Comparison of ENCODE assay signal across 12 mouse cellular contexts in genomic region chr19:14889794-14890193, GRCm38 (mm10).
DNase-seq lines count a peak whose midpoint lies in the region; ATAC-seq lines count a peak whose summit lies in the region.
"Had no signal": no experiment of that assay in that cellular context is flagged by ENCODE, and none has a peak within 500 bp of the region (broad histone marks: within the 10 kb centered on the region; RNA-seq: fewer than 3 reads in every experiment).

No protein-coding gene starts in this region.

- H3K36me3 ChIP-seq in kidney, embryonic 14.5 days (ENCODE audit: control insufficient read depth, insufficient read depth, low read length) = no peaks in the 10 kb centered on the region
- H3K36me3 ChIP-seq in embryonic facial prominence, embryonic 14.5 days (ENCODE audit: control insufficient read depth, insufficient read depth, low read length) = no peaks in the 10 kb centered on the region
- H3K36me3 ChIP-seq in hindbrain, embryonic 16.5 days (ENCODE audit: control insufficient read depth, insufficient read depth, low read length) = no peaks in the 10 kb centered on the region
- H3K36me3 ChIP-seq: embryonic facial prominence, embryonic 15.5 days had no signal

- DNase-seq in kidney, postnatal 10 days = no peak
- DNase-seq in embryonic facial prominence, embryonic 14.5 days (ENCODE audit: low spot score) = peak; percentile 9
- peak; percentile 21 for DNase-seq in neural tube, embryonic 10.5 days (ENCODE audit: extremely low spot score, low spot score)
- DNase-seq in left cerebral cortex, postnatal 36 days (ENCODE audit: low spot score in 2 of 2) = no peak
- no peak for DNase-seq in thymus, postnatal 10 days (ENCODE audit: low spot score in 2 of 2)
- DNase-seq in layer of hippocampus, postnatal 36 days = no peak
- DNase-seq: heart, adult 2 months; right cerebral cortex, postnatal 25 days had no signal

- H3K9me3 ChIP-seq in kidney, embryonic 14.5 days (ENCODE audit: control insufficient read depth, low read length) = no peaks in the 10 kb centered on the region
- H3K9me3 ChIP-seq in embryonic facial prominence, embryonic 14.5 days (ENCODE audit: control insufficient read depth, low read length) = no peaks in the 10 kb centered on the region
- no peaks in the 10 kb centered on the region for H3K9me3 ChIP-seq in hindbrain, embryonic 16.5 days (ENCODE audit: control insufficient read depth, low read length)
- H3K9me3 ChIP-seq: embryonic facial prominence, embryonic 15.5 days had no signal

- peaks cover 12% of the 10 kb centered on the region for H3K4me1 ChIP-seq in kidney, embryonic 14.5 days (ENCODE audit: control insufficient read depth, insufficient read depth, low read length)
- peaks cover 18% of the 10 kb centered on the region for H3K4me1 ChIP-seq in embryonic facial prominence, embryonic 14.5 days (ENCODE audit: control insufficient read depth, insufficient read depth, low read length)
- H3K4me1 ChIP-seq in hindbrain, embryonic 16.5 days (ENCODE audit: control insufficient read depth, insufficient read depth, low read depth, low read length) = peaks cover 30% of the 10 kb centered on the region

- H3K9ac ChIP-seq in kidney, embryonic 14.5 days (ENCODE audit: low read depth, low read length) = no peak overlapping the region
- H3K9ac ChIP-seq in embryonic facial prominence, embryonic 14.5 days (ENCODE audit: low read depth, low read length) = no peak overlapping the region
- H3K9ac ChIP-seq in hindbrain, embryonic 16.5 days (ENCODE audit: low read depth, low read length) = no peak overlapping the region
- H3K9ac ChIP-seq: embryonic facial prominence, embryonic 15.5 days; liver, embryonic 14.5 days had no signal

- no peak overlapping the region for H3K27ac ChIP-seq in kidney, embryonic 14.5 days (ENCODE audit: low read depth, low read length)
- H3K27ac ChIP-seq in embryonic facial prominence, embryonic 14.5 days (replicated peaks; ENCODE audit: low read depth, low read length) = no peak overlapping the region
- H3K27ac ChIP-seq in hindbrain, embryonic 16.5 days (ENCODE audit: low read depth, low read length) = peak overlapping the region; percentile 65; the same call in 1 of the 2 replicates
- H3K27ac ChIP-seq: embryonic facial prominence, embryonic 15.5 days; heart, adult 2 months; liver, embryonic 14.5 days had no signal

- no peak for ATAC-seq in kidney, embryonic 14.5 days (ENCODE audit: low FRiP score, low TSS enrichment)
- ATAC-seq in embryonic facial prominence, embryonic 14.5 days (ENCODE audit: low read depth) = no peak
- peak; percentile 30; the same call in 1 of the 2 replicates for ATAC-seq in hindbrain, embryonic 16.5 days

- intact Hi-C loops in left cerebral cortex, postnatal 36 days (cut with DNase I) = loop anchor here (10.0 kb wide), 2 partner anchors 135 to 295 kb away; partner anchors contain the start of gene Tle4

- peaks cover 12% of the 10 kb centered on the region; the same call in 1 of the 2 replicates for H3K27me3 ChIP-seq in kidney, embryonic 14.5 days (ENCODE audit: control insufficient read depth, insufficient read depth, low read length)
- peaks cover 28% of the 10 kb centered on the region for H3K27me3 ChIP-seq in embryonic facial prominence, embryonic 14.5 days (replicated peaks; ENCODE audit: control insufficient read depth, insufficient read depth, low read length)
- H3K27me3 ChIP-seq in hindbrain, embryonic 16.5 days (replicated peaks; ENCODE audit: control insufficient read depth, insufficient read depth, low read length) = 0 out of 2 replicates have a peak, but pooled peaks cover 2% of the 10 kb centered on the region

- H3K4me3 ChIP-seq in kidney, embryonic 14.5 days (ENCODE audit: low read length) = no peak overlapping the region
- H3K4me3 ChIP-seq in embryonic facial prominence, embryonic 14.5 days (ENCODE audit: low read depth, low read length) = no peak overlapping the region
- no peak overlapping the region for H3K4me3 ChIP-seq in hindbrain, embryonic 16.5 days (ENCODE audit: low read length)
- H3K4me3 ChIP-seq: heart, adult 2 months had no signal

- H3K4me2 ChIP-seq in kidney, embryonic 14.5 days (replicated peaks; ENCODE audit: low read depth, low read length) = peak overlapping the region; percentile 44; the same call in 1 of the 2 replicates
- H3K4me2 ChIP-seq in embryonic facial prominence, embryonic 14.5 days (ENCODE audit: low read depth, low read length) = 0 out of 2 replicates have a peak overlapping the region, but pooled peaks have one; percentile 55
- peak overlapping the region; percentile 60; the same call in 1 of the 2 replicates for H3K4me2 ChIP-seq in hindbrain, embryonic 16.5 days (ENCODE audit: low read length)

- 65% methylated on average over 3 of the region's 3 CpGs for WGBS in kidney, embryonic 14.5 days
- WGBS in embryonic facial prominence, embryonic 14.5 days = 47% methylated on average over 3 of the region's 3 CpGs
- WGBS in hindbrain, embryonic 16.5 days = 20% methylated on average over 3 of the region's 3 CpGs

Comparison
In these comparisons a context has a peak if more than half of its experiments do, and no peak if none do; other contexts are left out.
1. DNase-seq: peak in embryonic facial prominence, embryonic 14.5 days (single experiment) and neural tube, embryonic 10.5 days (single experiment); none in kidney, postnatal 10 days (single experiment), left cerebral cortex, postnatal 36 days (0 of 2), thymus, postnatal 10 days (0 of 2) and layer of hippocampus, postnatal 36 days (0 of 2).
2. Peak in every context shown above with its lines, with median percentiles within 50 percentile points of each other: H3K4me2 ChIP-seq.